Mouse (Mus musculus) liver, embryonic 15.5 days (tissue): ENCODE measurements around the gene Acad12. TPM values are rescaled to one million over a fixed set of nuclear protein-coding genes. Genes with fewer than 3 reads are reported as not detected.
"Not testable (repeated sequence)": the region's sequence is repeated elsewhere in the genome, so short reads cannot be mapped to it uniquely, and the experiment has no call there.

Source experiments
- ATAC-seq: fragments of 200-750 bp; cut with Nextera tagmentation; 2 replicates; pipeline ENCODE4 v1.8.0; 2017; ENCODE audit warnings: moderate number of reproducible peaks, mild to moderate bottlenecking, moderate library complexity; ENCODE audit not compliant: insufficient read depth
- H3K27ac ChIP-seq: fragments of 300-500 bp; sonication (generic); replicated peaks from 2 replicates; pipeline ENCODE4 v1.5.1; 2015; ENCODE audit warnings: mild to moderate bottlenecking, inconsistent platforms
- H3K27me3 ChIP-seq: fragments of 300-500 bp; sonication (generic); 2 replicates; pipeline ENCODE4 v1.6.1; 2015; ENCODE audit warnings: mild to moderate bottlenecking, inconsistent platforms
- H3K36me3 ChIP-seq: fragments of 300-500 bp; sonication (generic); replicated peaks from 2 replicates; pipeline ENCODE4 v1.6.1; 2015; ENCODE audit warnings: moderate library complexity, mild to moderate bottlenecking, inconsistent platforms
- H3K4me1 ChIP-seq: fragments of 300-500 bp; sonication (generic); replicated peaks from 2 replicates; pipeline ENCODE4 v1.6.1; 2015; ENCODE audit warnings: inconsistent platforms
- H3K4me2 ChIP-seq: fragments of 300-500 bp; sonication (generic); 2 replicates; pipeline ENCODE4 v1.6.1; 2015; ENCODE audit warnings: moderate library complexity, mild to moderate bottlenecking, inconsistent platforms
- H3K4me3 ChIP-seq: fragments of 300-500 bp; sonication (generic); replicated peaks from 2 replicates; pipeline ENCODE4 v1.5.1; 2015; ENCODE audit warnings: mild to moderate bottlenecking, inconsistent platforms
- H3K9ac ChIP-seq: fragments of 300-500 bp; sonication (generic); 2 replicates; pipeline ENCODE4 v1.6.1; 2015; ENCODE audit warnings: moderate library complexity, mild to moderate bottlenecking, inconsistent platforms
- H3K9me3 ChIP-seq: fragments of 300-500 bp; sonication (generic); replicated peaks from 2 replicates; pipeline ENCODE4 v1.6.1; 2016; ENCODE audit warnings: inconsistent platforms
- WGBS: fragments of 180-500 bp; shearing (Covaris S2); methylation state at CpG from one replicate; pipeline ENCODE4 v1.1.7; 2015; ENCODE audit warnings: mixed read lengths; ENCODE audit not compliant: insufficient replicate concordance; 5-methylcytosine and 5-hydroxymethylcytosine counted together
- polyA plus RNA-seq: library from polyadenylated mRNA; unstranded; fragments of >200 nt; fragmentation: Nextera tagmentation; extraction: Ambion mirVana; gene quantifications from 2 replicates; pipeline ENCODE4 v1.2.1, GENCODE M21; 2015

Acad12 gene
- polyA plus RNA-seq, 1 experiment from 2014 or later = 1.2 TPM

GRCm38 (mm10) chr5:121654526-121654925 is 35.8 kb upstream of the Acad12 start:
- H3K9ac ChIP-seq = no peak overlapping the region
- WGBS = 65% methylated on average over 4 of the region's 4 CpGs
- no peak for ATAC-seq

GRCm38 (mm10) chr5:121649134-121649533 is 30.4 kb upstream of the Acad12 start:
- no peaks in the 10 kb centered on the region for H3K36me3 ChIP-seq
- H3K27ac ChIP-seq = no peak overlapping the region
- ATAC-seq = no peak
- no peak overlapping the region for H3K9ac ChIP-seq
- 63% methylated on average over 7 of the region's 7 CpGs for WGBS
- no peaks in the 10 kb centered on the region for H3K27me3 ChIP-seq
- H3K4me1 ChIP-seq = no peaks in the 10 kb centered on the region
- no peak overlapping the region for H3K4me2 ChIP-seq
- no peaks in the 10 kb centered on the region for H3K9me3 ChIP-seq
- H3K4me3 ChIP-seq = no peak overlapping the region

More at GRCm38 (mm10) chr5:121654526-121654925, 35.8 kb upstream of the Acad12 start:
- Histone ChIP-seq H3K27me3 (no peaks in the 10 kb centered on the region), H3K4me2 (no peak overlapping the region), H3K4me3 (no peak overlapping the region), H3K27ac (no peak overlapping the region), H3K4me1 (peaks cover 2% of the 10 kb centered on the region), H3K9me3 (no peaks in the 10 kb centered on the region), H3K36me3 (no peaks in the 10 kb centered on the region)

GRCm38 (mm10) chr5:121639601-121640000 is 20.9 kb upstream of the Acad12 start:
- Histone ChIP-seq H3K27me3 (no peaks in the 10 kb centered on the region), H3K4me1 (no peaks in the 10 kb centered on the region), H3K4me3 (no peak overlapping the region), H3K9me3 (no peaks in the 10 kb centered on the region), H3K27ac (no peak overlapping the region), H3K9ac (no peak overlapping the region), H3K4me2 (no peak overlapping the region), H3K36me3 (no peaks in the 10 kb centered on the region)
- WGBS = 74% methylated on average over 9 of the region's 9 CpGs
- no peak for ATAC-seq

- no peak for ATAC-seq
- Histone ChIP-seq H3K4me3 (no peak overlapping the region), H3K36me3 (no peaks in the 10 kb centered on the region), H3K27ac (no peak overlapping the region), H3K4me1 (no peaks in the 10 kb centered on the region), H3K4me2 (no peak overlapping the region), H3K9ac (no peak overlapping the region), H3K27me3 (no peaks in the 10 kb centered on the region), H3K9me3 (no peaks in the 10 kb centered on the region)
- 76% methylated on average over 6 of the region's 6 CpGs for WGBS
These were observed 18.6 kb upstream of the Acad12 start for GRCm38 (mm10) chr5:121637296-121637695.

GRCm38 (mm10) chr5:121634668-121635067 is 15.9 kb upstream of the Acad12 start:
- WGBS = 79% methylated on average over 5 of the region's 5 CpGs
- no peak overlapping the region for H3K4me3 ChIP-seq
- H3K4me2 ChIP-seq = no peak overlapping the region
- H3K36me3 ChIP-seq = no peaks in the 10 kb centered on the region
- H3K4me1 ChIP-seq = no peaks in the 10 kb centered on the region
- no peak overlapping the region for H3K27ac ChIP-seq
- no peaks in the 10 kb centered on the region for H3K27me3 ChIP-seq
- no peaks in the 10 kb centered on the region for H3K9me3 ChIP-seq
- H3K9ac ChIP-seq = no peak overlapping the region
- ATAC-seq = no peak

GRCm38 (mm10) chr5:121632804-121633203 is 14.1 kb upstream of the Acad12 start:
- ATAC-seq = no peak

GRCm38 (mm10) chr5:121631106-121631647 is 12.4 kb upstream of the Acad12 start:
- not testable (repeated sequence) for H3K36me3 ChIP-seq, H3K27me3 ChIP-seq, ATAC-seq, H3K9me3 ChIP-seq, H3K4me3 ChIP-seq, H3K9ac ChIP-seq, H3K4me2 ChIP-seq, H3K27ac ChIP-seq, H3K4me1 ChIP-seq
- 66% methylated on average over 9 of the region's 9 CpGs for WGBS

More at GRCm38 (mm10) chr5:121632804-121633203, 14.1 kb upstream of the Acad12 start:
- no peak overlapping the region for H3K4me3 ChIP-seq
- H3K9ac ChIP-seq = no peak overlapping the region
- WGBS = 33% methylated on average over 3 of the region's 3 CpGs
- H3K4me2 ChIP-seq = no peak overlapping the region
- no peaks in the 10 kb centered on the region for H3K4me1 ChIP-seq
- H3K27me3 ChIP-seq = no peaks in the 10 kb centered on the region
- no peak overlapping the region for H3K27ac ChIP-seq
- H3K9me3 ChIP-seq = no peaks in the 10 kb centered on the region
- no peaks in the 10 kb centered on the region for H3K36me3 ChIP-seq

GRCm38 (mm10) chr5:121627871-121628270 is 9.1 kb upstream of the Acad12 start:
- no peak for ATAC-seq
- H3K9me3 ChIP-seq = no peaks in the 10 kb centered on the region
- H3K4me3 ChIP-seq = no peak overlapping the region
- H3K4me2 ChIP-seq = no peak overlapping the region
- H3K27ac ChIP-seq = no peak overlapping the region
- 3% methylated on average over 1 of the region's 1 CpGs for WGBS
- H3K27me3 ChIP-seq = no peaks in the 10 kb centered on the region
- no peaks in the 10 kb centered on the region for H3K4me1 ChIP-seq
- no peak overlapping the region for H3K9ac ChIP-seq
- H3K36me3 ChIP-seq = no peaks in the 10 kb centered on the region

GRCm38 (mm10) chr5:121623241-121623640 is 4.5 kb upstream of the Acad12 start:
- Histone ChIP-seq H3K4me2 (no peak overlapping the region), H3K27me3 (no peaks in the 10 kb centered on the region), H3K4me3 (no peak overlapping the region), H3K27ac (no peak overlapping the region), H3K9ac (no peak overlapping the region), H3K4me1 (peaks cover 12% of the 10 kb centered on the region), H3K36me3 (no peaks in the 10 kb centered on the region), H3K9me3 (no peaks in the 10 kb centered on the region)
- ATAC-seq = no peak
- 75% methylated on average over 3 of the region's 3 CpGs for WGBS

- Histone ChIP-seq H3K9ac (no peak overlapping the region), H3K4me3 (no peak overlapping the region), H3K27ac (no peak overlapping the region), H3K4me1 (peaks cover 18% of the 10 kb centered on the region), H3K27me3 (no peaks in the 10 kb centered on the region), H3K36me3 (no peaks in the 10 kb centered on the region), H3K4me2 (no peak overlapping the region), H3K9me3 (no peaks in the 10 kb centered on the region)
- WGBS = 79% methylated on average over 5 of the region's 5 CpGs
- no peak for ATAC-seq
These were observed 2.4 kb upstream of the Acad12 start for GRCm38 (mm10) chr5:121621102-121621501.

GRCm38 (mm10) chr5:121614921-121615320 is 3.8 kb downstream of the Acad12 start:
- H3K27ac ChIP-seq, H3K27me3 ChIP-seq, H3K9ac ChIP-seq, H3K36me3 ChIP-seq, H3K4me2 ChIP-seq, H3K4me3 ChIP-seq, ATAC-seq, H3K9me3 ChIP-seq: not testable (repeated sequence)
- H3K4me1 ChIP-seq = peaks cover 13% of the 10 kb centered on the region
- 47% methylated on average over 3 of the region's 3 CpGs for WGBS

- whole genome bisulfite sequencing = 64% methylated on average over 6 of the region's 6 CpGs
- no peaks in the 10 kb centered on the region for H3K9me3 ChIP-seq
- no peaks in the 10 kb centered on the region for H3K27me3 ChIP-seq
- no peak overlapping the region for H3K4me2 ChIP-seq
- no peak for ATAC-seq
- no peak overlapping the region for H3K4me3 ChIP-seq
- no peaks in the 10 kb centered on the region for H3K36me3 ChIP-seq
- no peak overlapping the region for H3K9ac ChIP-seq
- no peak overlapping the region for H3K27ac ChIP-seq
- H3K4me1 ChIP-seq = no peaks in the 10 kb centered on the region
These were observed 6.7 kb downstream of the Acad12 start for GRCm38 (mm10) chr5:121612036-121612435.
